Comparison of ENCODE assay signal across 8 mouse cellular contexts in genomic region chr12:4082132-4083001, GRCm38 (mm10). TPM values are rescaled to one million over a fixed set of nuclear protein-coding genes. Genes with fewer than 3 reads are reported as not detected.
DNase-seq lines count a peak whose midpoint lies in the region; ATAC-seq and TF ChIP-seq lines count a peak whose summit lies in the region.

Dnajc27 (plus strand) TSS chr12:4082583.

- peak; percentile 53; the same call in 1 of the 2 replicates for TF ChIP-seq POLR2A in bone marrow, adult 2 months (IDR thresholded peaks at IDR 0.05; ENCODE audit: borderline replicate concordance, control insufficient read depth, low read depth, low read length)
- TF ChIP-seq POLR2A in limb, embryonic 14.5 days (IDR thresholded peaks at IDR 0.05; ENCODE audit: borderline replicate concordance, extremely low read depth, insufficient read depth, insufficient read length): peak; percentile 37; the same call in 1 of the 2 replicates

- peak; percentile 98 for DNase-seq in 416B (ENCODE audit: low read depth)
- DNase-seq in heart, adult 8-10 months (ENCODE audit: low spot score): peak; percentile 97
- peak; percentile 94 for DNase-seq in kidney, adult 9 months
- peak; percentile 95 for DNase-seq in limb, embryonic 14.5 days (ENCODE audit: low spot score)
- peak; percentile 96 for DNase-seq in midbrain, postnatal 0 days (ENCODE audit: low spot score)
- peak; percentile 86 to 88 for DNase-seq in spleen, postnatal 14 days (ENCODE audit: low spot score in 2 of 2)

- peak within 1 kb of the TSS; percentile 90 for H3K27ac ChIP-seq in bone marrow, adult 2 months (ENCODE audit: control insufficient read depth, insufficient read depth, low read depth, low read length, poor library complexity)
- H3K27ac ChIP-seq in embryonic facial prominence, embryonic 15.5 days (replicated peaks): peak within 1 kb of the TSS; percentile 97
- peak within 1 kb of the TSS; percentile 95 for H3K27ac ChIP-seq in limb, embryonic 14.5 days (replicated peaks; ENCODE audit: low read depth, low read length)
- H3K27ac ChIP-seq in midbrain, postnatal 0 days (ENCODE audit: low read depth, low read length): peak within 1 kb of the TSS; percentile 96

- peaks cover 18% of the 10 kb centered on the region for H3K36me3 ChIP-seq in embryonic facial prominence, embryonic 15.5 days
- peaks cover 13% of the 10 kb centered on the region for H3K36me3 ChIP-seq in limb, embryonic 14.5 days (ENCODE audit: control insufficient read depth, insufficient read depth, low read length)
- peaks cover 9% of the 10 kb centered on the region for H3K36me3 ChIP-seq in midbrain, postnatal 0 days (ENCODE audit: insufficient read depth, low read length)

- no peaks in the 10 kb centered on the region for H3K9me3 ChIP-seq in embryonic facial prominence, embryonic 15.5 days (replicated peaks)
- no peaks in the 10 kb centered on the region for H3K9me3 ChIP-seq in limb, embryonic 14.5 days (ENCODE audit: control insufficient read depth, low read length)
- H3K9me3 ChIP-seq in midbrain, postnatal 0 days (ENCODE audit: low read length): no peaks in the 10 kb centered on the region

- 8% methylated on average over 59 of the region's 59 CpGs for WGBS in bone marrow, adult 2 months
- WGBS in embryonic facial prominence, embryonic 15.5 days: 4% methylated on average over 59 of the region's 59 CpGs
- 6% methylated on average over 57 of the region's 59 CpGs for WGBS in limb, embryonic 14.5 days
- 5% methylated on average over 58 of the region's 59 CpGs for WGBS in midbrain, postnatal 0 days

- ATAC-seq in embryonic facial prominence, embryonic 15.5 days (ENCODE audit: insufficient number of reproducible peaks, low FRiP score, low TSS enrichment, low read depth): peak; percentile 95
- ATAC-seq in limb, embryonic 14.5 days (ENCODE audit: low FRiP score, low read depth): peak; percentile 97
- peak; percentile 96 for ATAC-seq in midbrain, postnatal 0 days (ENCODE audit: low FRiP score)

- H3K4me2 ChIP-seq in embryonic facial prominence, embryonic 15.5 days (replicated peaks): peak within 1 kb of the TSS; percentile 73
- H3K4me2 ChIP-seq in limb, embryonic 14.5 days (replicated peaks; ENCODE audit: low read depth, low read length, severe bottlenecking): peak within 1 kb of the TSS; percentile 65
- H3K4me2 ChIP-seq in midbrain, postnatal 0 days (ENCODE audit: low read depth, low read length, poor library complexity, severe bottlenecking): peak within 1 kb of the TSS; percentile 63

- TF ChIP-seq CTCF in bone marrow, adult 2 months (IDR thresholded peaks at IDR 0.05; ENCODE audit: control insufficient read depth, insufficient read depth, low read length): no peak
- no peak; the same call in 1 of the 2 replicates for TF ChIP-seq CTCF in midbrain, postnatal 0 days (IDR thresholded peaks at IDR 0.05)

- H3K4me3 ChIP-seq in bone marrow, adult 2 months (replicated peaks; ENCODE audit: control insufficient read depth, low read depth, low read length): peak within 1 kb of the TSS; percentile 86
- H3K4me3 ChIP-seq in embryonic facial prominence, embryonic 15.5 days (replicated peaks): peak within 1 kb of the TSS; percentile 68
- peak within 1 kb of the TSS; percentile 58 for H3K4me3 ChIP-seq in limb, embryonic 14.5 days (replicated peaks; ENCODE audit: low read length)
- peak within 1 kb of the TSS; percentile 52 for H3K4me3 ChIP-seq in midbrain, postnatal 0 days (ENCODE audit: low read depth, low read length)

- no peaks in the 10 kb centered on the region for H3K27me3 ChIP-seq in embryonic facial prominence, embryonic 15.5 days
- no peaks in the 10 kb centered on the region for H3K27me3 ChIP-seq in limb, embryonic 14.5 days (ENCODE audit: control insufficient read depth, insufficient read depth, low read length)
- H3K27me3 ChIP-seq in midbrain, postnatal 0 days (ENCODE audit: insufficient read depth, low read length): no peaks in the 10 kb centered on the region

- peak within 1 kb of the TSS; percentile 70 for H3K9ac ChIP-seq in embryonic facial prominence, embryonic 15.5 days
- peak within 1 kb of the TSS; percentile 70 for H3K9ac ChIP-seq in limb, embryonic 14.5 days (ENCODE audit: low read depth, low read length, severe bottlenecking)
- peak within 1 kb of the TSS; percentile 76 for H3K9ac ChIP-seq in midbrain, postnatal 0 days (replicated peaks; ENCODE audit: low read length, poor library complexity, severe bottlenecking)

- H3K4me1 ChIP-seq in bone marrow, adult 2 months (ENCODE audit: control insufficient read depth, insufficient read depth, low read length): no peaks in the 10 kb centered on the region
- H3K4me1 ChIP-seq in embryonic facial prominence, embryonic 15.5 days: peaks cover 8% of the 10 kb centered on the region
- H3K4me1 ChIP-seq in limb, embryonic 14.5 days (ENCODE audit: control insufficient read depth, insufficient read depth, low read length): no peaks in the 10 kb centered on the region
- no peaks in the 10 kb centered on the region; the same call in 1 of the 2 replicates for H3K4me1 ChIP-seq in midbrain, postnatal 0 days (ENCODE audit: insufficient read depth, low read length)

RNA-seq across cellular contexts. Expression of gene Dnajc27, which starts in this region (rescaled TPM):
- 1.2 and 1.5 TPM in 2 replicates for polyA plus RNA-seq in bone marrow, adult 2 months (2011; ENCODE audit: insufficient read depth, insufficient read length, low replicate concordance, missing spikeins)
- 6.1 and 7.2 TPM in 2 replicates for polyA plus RNA-seq in embryonic facial prominence, embryonic 15.5 days (2015; fragmentation: Nextera tagmentation; extraction: Ambion mirVana)
- 10 to 100 TPM; 10.0 to 14.9 (median 11.2) TPM for total RNA-seq in heart, adult 8-10 months (2022)
- polyA plus RNA-seq in limb, embryonic 14.5 days (2012; rRNA removed): 12.4 and 13.7 TPM in 2 replicates
- polyA plus RNA-seq in limb, embryonic 14.5 days (2014; fragmentation: Nextera tagmentation; extraction: Ambion mirVana): 7.6 and 8.0 TPM in 2 replicates
- total RNA-seq in midbrain, postnatal 0 days (2014; rRNA removed): 51.9 and 54.3 TPM in 2 replicates
- polyA plus RNA-seq in midbrain, postnatal 0 days (2015; fragmentation: Nextera tagmentation; extraction: Ambion mirVana): 26.1 and 28.0 TPM in 2 replicates

Comparison
In these comparisons a context has a peak if more than half of its experiments do, and no peak if none do; other contexts are left out.
1. Peak in every context shown above with its lines: DNase-seq, ATAC-seq, H3K4me3 ChIP-seq and H3K27ac ChIP-seq.